Mouse (Mus musculus): ENCODE data around the gene Mtx1.

GRCm38 (mm10) chr3:89221167-89221566 is 5.7 kb downstream of the Mtx1 start:
- no peak for TF ChIP-seq POLR2A (IDR thresholded peaks at IDR 0.05; ENCODE audit: control insufficient read depth, extremely low read depth, insufficient read depth, low read length, poor library complexity)
- no peak for TF ChIP-seq CTCF (IDR thresholded peaks at IDR 0.05; ENCODE audit: borderline replicate concordance, control insufficient read depth, extremely low read depth, insufficient read depth, low read length, poor library complexity)

Measured in thymus, adult 2 months (tissue).